Mouse (Mus musculus) urinary bladder, postnatal 10 days (tissue): ENCODE measurements around the gene Aqp2.

Experiments
- DNase-seq: peaks from one replicate; pipeline ENCODE4 v3.0.0; 2022; ENCODE audit warnings: low spot score

The Aqp2 gene

GRCm38 (mm10) chr15:99578802-99579485 lies at the start of gene Aqp2:
Aqp2 (plus strand) TSS chr15:99579055.
- DNase-seq = no peak

GRCm38 (mm10) chr15:99531146-99531545 lies 47.7 kb upstream of the Aqp2 start:
- no peak for DNase-seq

- no peak for DNase-seq
Observed at GRCm38 (mm10) chr15:99532023-99532422, 46.8 kb upstream of the Aqp2 start.

- no peak for DNase-seq
Observed at GRCm38 (mm10) chr15:99536889-99537862, 41.7 kb upstream of the Aqp2 start.

GRCm38 (mm10) chr15:99539891-99540290 lies 39.0 kb upstream of the Aqp2 start:
- DNase-seq = no peak

GRCm38 (mm10) chr15:99544047-99544446 lies 34.8 kb upstream of the Aqp2 start:
- DNase-seq = no peak

- no peak for DNase-seq
Observed at GRCm38 (mm10) chr15:99546596-99546995, 32.3 kb upstream of the Aqp2 start.

- no peak for DNase-seq
Observed at GRCm38 (mm10) chr15:99547732-99548131, 31.1 kb upstream of the Aqp2 start.

GRCm38 (mm10) chr15:99549901-99550300 lies 29.0 kb upstream of the Aqp2 start:
- no peak for DNase-seq

- DNase-seq = no peak
Observed at GRCm38 (mm10) chr15:99553767-99554166, 25.1 kb upstream of the Aqp2 start.

- DNase-seq = no peak
Observed at GRCm38 (mm10) chr15:99558947-99559346, 19.9 kb upstream of the Aqp2 start.

- no peak for DNase-seq
Observed at GRCm38 (mm10) chr15:99560246-99560645, 18.6 kb upstream of the Aqp2 start.

GRCm38 (mm10) chr15:99567371-99567770 lies 11.5 kb upstream of the Aqp2 start:
- DNase-seq = no peak

GRCm38 (mm10) chr15:99568682-99569081 lies 10.2 kb upstream of the Aqp2 start:
- DNase-seq = no peak

GRCm38 (mm10) chr15:99569123-99569522 lies 9.7 kb upstream of the Aqp2 start:
- no peak for DNase-seq

- DNase-seq = no peak
Observed at GRCm38 (mm10) chr15:99583463-99584344, 4.8 kb downstream of the Aqp2 start.

- no peak for DNase-seq
Observed at GRCm38 (mm10) chr15:99584407-99585202, 5.8 kb downstream of the Aqp2 start.

GRCm38 (mm10) chr15:99585741-99586140 lies 6.9 kb downstream of the Aqp2 start:
- DNase-seq = no peak

GRCm38 (mm10) chr15:99586525-99586924 lies 7.7 kb downstream of the Aqp2 start:
- DNase-seq = no peak

- no peak for DNase-seq
Observed at GRCm38 (mm10) chr15:99589237-99589636, 10.4 kb downstream of the Aqp2 start.

- DNase-seq = no peak
Observed at GRCm38 (mm10) chr15:99589704-99590103, 10.8 kb downstream of the Aqp2 start.
